Mouse (Mus musculus) cerebellum, postnatal 25 days (tissue): Measurements from ENCODE around the gene Mbl1.

Experiments
- DNase-seq, 2 experiments: peaks; one replicate each; pipeline ENCODE4 v3.0.0; 2021; ENCODE audit warnings: mixed read lengths in 2 of 2

Gene Mbl1

DNA sequence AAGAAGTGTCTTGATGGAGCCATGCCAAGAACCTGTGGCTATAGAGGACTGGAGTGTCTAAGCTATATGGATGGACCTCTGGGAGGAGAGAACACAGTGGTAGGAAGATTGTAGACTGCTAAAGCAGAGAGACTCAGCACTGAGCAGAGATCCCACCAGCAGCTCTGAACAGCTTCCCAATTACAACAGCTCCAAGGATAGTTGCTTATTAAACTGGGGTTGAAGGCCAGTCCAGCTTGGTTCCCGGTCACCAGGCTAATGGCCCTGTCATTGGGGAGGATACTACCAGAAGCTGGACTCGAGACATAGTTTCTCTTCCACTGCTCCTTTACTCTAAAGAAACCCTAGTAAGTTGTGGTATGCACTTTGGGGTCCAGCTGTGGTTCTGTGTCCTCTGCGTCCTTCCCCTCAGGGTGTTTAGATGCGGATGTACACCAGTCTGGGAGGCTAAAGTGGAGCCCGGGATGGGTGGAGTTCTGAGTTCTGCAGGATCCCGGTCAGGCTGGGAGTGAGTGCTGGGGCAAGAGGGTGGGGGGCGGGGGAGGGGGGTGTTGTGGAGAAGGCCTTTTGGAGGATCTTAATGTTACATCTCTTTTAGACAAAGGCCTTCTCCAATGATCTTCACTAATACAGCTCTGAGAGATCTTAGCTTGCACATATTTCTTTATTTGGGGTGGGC is at the start of gene Mbl1:
Mbl1 (plus strand) TSS at position 239 of the 679 bp plus-strand sequence.
- DNase-seq, result no peak

GRCm38 (mm10) chr14:41102269-41102668 is 49.0 kb upstream of the Mbl1 start:
- no peak for DNase-seq

GRCm38 (mm10) chr14:41104853-41105444 is 46.3 kb upstream of the Mbl1 start, which contains the start of gene Mat1a:
Mat1a (plus strand) TSS chr14:41105035.
- DNase-seq, result no peak

DNA sequence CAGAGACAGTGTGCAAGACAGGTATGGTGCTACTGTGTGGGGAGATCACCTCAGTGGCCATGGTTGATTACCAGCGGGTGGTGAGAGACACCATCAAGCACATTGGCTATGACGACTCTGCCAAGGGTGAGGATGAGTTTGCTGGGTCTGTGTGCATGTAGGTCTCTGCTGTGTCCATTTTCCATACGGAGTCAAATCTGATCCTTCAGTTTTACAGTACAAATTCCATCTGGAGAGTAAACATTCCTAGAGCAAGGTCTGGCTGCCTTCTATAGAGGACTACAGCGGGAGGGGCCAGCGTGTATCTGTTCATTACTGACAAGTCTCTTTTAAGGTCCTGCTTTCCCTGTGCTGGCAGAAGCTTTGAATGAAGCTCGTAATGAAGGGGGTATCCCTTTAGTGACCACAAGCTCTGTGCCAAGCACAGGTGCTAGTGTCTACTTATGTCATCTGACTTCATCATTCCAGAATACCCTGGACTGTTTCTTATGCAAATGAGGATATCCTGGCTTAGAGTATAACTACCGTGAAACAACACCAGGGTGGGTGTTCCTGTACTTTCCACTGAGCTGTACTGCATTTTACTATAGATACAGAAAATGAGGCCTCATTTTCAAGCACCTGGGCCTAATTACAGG is 40.1 kb upstream of the Mbl1 start:
- DNase-seq, result no peak

- DNase-seq, result no peak
These were observed 38.3 kb upstream of the Mbl1 start for GRCm38 (mm10) chr14:41112944-41113343.

DNA sequence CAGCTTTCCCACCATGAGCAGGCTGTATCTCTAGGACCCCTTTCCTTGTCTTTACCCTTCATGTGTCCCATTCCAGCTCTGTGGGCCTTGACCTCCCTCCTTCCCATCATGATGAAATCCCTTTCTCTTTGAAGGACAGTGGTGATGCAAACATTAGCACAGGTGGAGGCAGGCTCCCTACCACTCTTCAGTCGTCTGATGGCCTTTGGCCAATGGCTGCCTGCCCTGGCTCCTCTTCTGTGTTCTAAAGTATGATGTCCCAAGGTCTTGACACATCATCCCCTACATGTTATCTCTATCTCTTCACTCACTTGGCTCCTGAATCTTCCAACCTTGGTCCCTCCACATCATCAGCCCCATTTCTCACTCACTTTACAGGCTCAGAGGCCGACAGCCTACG is 35.0 kb upstream of the Mbl1 start:
- peak; percentile 28 to 60 for DNase-seq

DNA sequence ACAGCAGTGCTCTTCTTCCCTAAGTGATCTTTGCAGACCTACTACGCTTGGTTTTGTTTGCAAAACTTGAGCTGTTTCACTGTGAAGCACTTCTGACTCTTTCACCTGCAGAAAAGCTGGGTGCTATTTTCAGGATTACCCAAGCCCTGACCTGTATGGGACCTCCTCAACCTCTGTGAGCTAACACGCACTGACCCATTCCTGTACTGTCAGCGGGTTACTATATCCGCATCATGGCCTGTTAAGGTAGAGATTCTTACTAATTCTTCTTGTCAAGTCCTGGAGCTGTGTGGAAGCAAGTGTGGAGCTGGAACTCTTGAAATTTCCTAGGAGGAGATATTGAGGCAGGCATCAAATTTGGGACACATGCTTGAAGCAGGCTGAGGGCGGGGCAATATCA is 26.6 kb upstream of the Mbl1 start:
- no peak for DNase-seq

DNA sequence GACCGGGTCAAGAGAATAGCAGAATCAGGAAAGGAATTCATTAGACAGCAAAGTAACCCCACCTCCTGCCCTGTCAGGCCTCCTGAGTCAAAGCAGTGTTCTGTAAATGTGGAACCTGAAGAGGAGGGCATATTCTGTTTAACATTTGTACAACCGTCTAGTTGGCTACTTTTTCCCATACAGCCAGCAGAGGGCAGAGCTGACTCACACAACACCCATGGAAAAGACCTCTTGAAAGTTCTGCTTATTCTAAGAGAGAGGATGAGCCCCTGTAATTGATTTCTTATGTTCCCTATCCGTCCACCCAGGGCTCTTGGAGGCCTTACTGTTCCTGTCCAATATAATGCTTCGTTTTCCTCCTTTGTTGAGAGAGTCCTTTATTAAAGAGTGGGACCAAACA is 23.3 kb upstream of the Mbl1 start:
- DNase-seq, result peak in 1 of 2 experiments; percentile 11

DNA sequence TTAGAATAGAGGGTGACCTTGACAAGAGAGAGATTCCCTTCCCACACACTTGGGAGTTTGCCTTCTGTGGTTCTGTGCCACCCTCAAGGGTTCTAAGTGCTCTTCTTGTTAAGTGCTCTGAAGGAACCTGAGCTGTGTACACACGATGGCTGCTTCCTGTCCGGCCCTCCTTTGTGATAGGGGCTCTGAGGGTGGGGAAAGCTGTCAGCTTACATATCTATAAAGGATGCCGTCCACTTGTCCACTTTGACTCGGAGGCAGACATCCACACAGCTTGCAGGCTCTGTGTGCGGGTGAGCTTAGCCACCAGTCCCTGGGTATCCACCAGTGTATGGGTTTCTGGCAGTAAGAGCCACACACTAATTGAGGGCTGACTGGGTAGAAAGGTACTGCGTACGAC is 19.7 kb upstream of the Mbl1 start, which contains the start of gene Sftpa1:
Sftpa1 (plus strand) TSS at position 243 of the 400 bp plus-strand sequence.
- DNase-seq, result no peak

DNA sequence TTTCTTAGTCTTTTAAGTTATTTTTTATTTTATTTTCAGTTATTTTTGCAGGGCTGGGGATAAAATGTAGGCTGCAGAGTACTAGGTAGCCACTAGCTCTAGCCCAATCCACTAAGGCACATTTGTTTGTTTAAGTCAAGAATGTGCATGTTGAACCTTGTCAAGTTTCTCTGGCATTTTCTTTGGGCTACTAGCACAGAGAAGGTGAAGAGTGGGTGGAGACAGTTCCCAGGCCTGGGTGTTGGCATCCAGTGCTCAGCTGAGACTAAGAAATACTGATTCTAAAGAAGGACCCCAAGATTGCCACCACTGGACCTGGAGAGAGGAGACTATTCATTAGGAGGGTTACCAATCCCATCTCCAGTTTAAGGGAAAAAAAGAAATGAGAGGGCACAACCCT is 14.3 kb upstream of the Mbl1 start:
- no peak for DNase-seq

GRCm38 (mm10) chr14:41140686-41141085 is 10.6 kb upstream of the Mbl1 start:
- no peak for DNase-seq

- no peak for DNase-seq
These were observed 5.2 kb upstream of the Mbl1 start for GRCm38 (mm10) chr14:41146035-41146434.

GRCm38 (mm10) chr14:41146922-41147321 is 4.3 kb upstream of the Mbl1 start:
- DNase-seq, result no peak

DNA sequence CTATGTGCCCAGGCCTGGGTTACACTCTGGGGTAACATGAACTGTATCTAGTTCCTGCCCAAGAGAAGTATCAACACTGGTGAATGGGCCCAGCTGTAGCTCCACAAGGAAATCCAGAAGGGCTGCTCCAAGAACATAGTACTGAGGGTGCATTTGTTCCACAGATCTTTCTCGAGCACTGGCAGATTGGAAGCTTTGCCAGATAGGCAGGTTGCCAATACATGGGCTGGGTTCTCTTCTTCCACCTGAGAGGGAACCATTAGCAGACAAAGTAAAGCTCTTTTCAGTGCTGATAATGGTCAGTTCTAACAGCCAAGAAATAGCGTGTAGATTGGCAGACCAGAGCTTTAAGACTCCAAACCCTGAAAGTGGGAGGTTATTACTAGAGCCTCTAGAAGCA is 3.9 kb upstream of the Mbl1 start:
- DNase-seq, result peak in 1 of 2 experiments; percentile 12

DNA sequence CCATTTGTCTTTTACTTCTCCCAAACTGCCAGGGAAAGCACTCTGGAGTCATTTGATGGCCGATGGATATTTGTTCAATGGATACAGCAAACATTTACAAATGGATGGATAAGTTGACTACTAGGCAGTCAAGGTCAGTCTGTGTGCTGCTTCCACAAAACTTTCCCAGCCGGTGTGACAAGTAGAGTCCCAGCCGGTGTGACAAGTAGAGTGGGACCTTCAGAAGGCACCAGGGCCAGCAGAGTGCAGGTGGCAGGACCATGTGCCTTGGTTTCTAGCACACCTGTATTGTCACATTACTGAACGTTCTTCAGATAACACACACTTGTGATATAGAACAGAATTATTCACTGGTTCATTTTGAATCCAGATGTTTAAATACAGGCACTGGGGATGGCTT is 8.8 kb downstream of the Mbl1 start:
- DNase-seq, result no peak

DNA sequence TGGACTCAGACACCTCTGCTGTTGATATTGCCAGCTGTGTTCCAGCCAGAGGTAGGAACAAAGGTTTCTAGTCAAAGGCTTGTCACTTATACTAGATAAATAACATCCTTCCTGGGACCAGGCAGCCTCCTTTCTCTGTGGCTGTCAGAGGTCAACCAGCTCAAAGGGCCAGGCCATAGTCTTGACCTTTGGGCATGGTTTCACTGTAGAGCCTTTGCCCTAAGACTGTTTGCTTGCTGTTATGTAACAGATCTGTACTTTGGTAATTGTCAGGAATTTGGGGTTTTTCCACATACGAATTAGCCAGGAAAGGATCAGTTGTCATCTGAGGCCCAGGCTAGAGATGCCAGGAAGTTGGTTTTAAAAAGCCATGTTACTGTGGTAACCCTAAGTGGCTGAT is 9.5 kb downstream of the Mbl1 start:
- no peak for DNase-seq

GRCm38 (mm10) chr14:41162663-41163062 is 11.4 kb downstream of the Mbl1 start:
- DNase-seq, result peak; percentile 15 to 51

- DNase-seq, result no peak
These were observed 16.0 kb downstream of the Mbl1 start for GRCm38 (mm10) chr14:41167278-41167677.

- DNase-seq, result no peak
These were observed 17.3 kb downstream of the Mbl1 start for GRCm38 (mm10) chr14:41168567-41168966.

- no peak for DNase-seq
These were observed 19.3 kb downstream of the Mbl1 start for GRCm38 (mm10) chr14:41170514-41170913.

DNA sequence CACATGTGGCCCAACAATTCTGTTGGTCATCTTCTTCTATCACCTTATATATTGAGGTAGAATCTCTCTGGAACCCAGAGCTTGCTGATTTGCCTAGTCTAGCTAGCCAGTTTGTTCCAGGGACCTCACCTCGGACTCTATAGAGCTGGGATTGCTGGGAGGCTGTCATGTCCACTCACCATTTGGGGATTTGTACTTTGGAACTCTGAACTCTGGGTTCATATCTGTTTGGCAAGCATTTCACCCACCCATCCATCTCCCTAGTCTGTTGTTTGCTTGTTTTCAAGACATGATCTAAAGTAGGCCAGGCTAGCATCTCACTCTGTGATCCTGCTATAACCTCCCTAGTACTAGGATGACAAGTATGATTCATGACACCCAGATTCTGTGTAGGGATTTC is 23.5 kb downstream of the Mbl1 start:
- DNase-seq, result no peak

DNA sequence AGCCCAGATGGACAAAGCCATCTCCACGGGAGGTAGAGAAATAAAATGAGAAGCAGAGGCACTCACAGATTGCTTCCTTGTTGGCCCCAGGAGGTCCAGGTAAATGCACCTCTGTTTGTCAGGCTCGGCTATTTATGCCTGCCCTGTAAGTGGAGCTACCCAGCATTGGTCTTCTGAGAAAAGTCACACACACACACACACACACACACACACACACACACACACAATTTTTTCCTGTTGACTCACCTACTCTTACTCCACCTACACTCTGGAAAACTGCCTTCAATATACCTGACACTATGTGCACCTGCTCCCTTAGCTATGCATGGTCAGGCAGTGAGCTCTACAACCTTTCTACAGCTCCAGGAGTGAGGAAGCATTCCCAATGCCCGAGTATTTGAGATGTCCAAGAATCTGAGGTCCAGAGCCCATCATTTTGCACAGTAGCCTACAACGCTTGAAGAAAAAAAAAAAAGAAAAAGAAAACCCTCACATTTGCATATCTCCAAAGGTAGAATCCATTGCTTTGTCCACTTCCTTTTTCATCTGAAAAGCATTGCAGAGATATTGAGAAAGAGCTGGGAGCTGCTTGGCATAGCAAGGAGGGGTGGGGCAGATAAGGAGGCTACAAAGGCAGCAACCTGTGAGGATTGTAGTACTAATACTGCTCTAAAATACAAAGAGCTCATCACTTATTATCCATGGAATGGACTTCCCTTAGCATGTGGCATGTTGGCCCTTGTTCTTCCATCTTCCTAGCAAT is 34.0 kb downstream of the Mbl1 start, which contains the start of gene Sftpd:
Sftpd (minus strand) TSS at position 91 of the 763 bp plus-strand sequence.
- DNase-seq, result no peak

- no peak for DNase-seq
These were observed 38.2 kb downstream of the Mbl1 start for GRCm38 (mm10) chr14:41189496-41189895.
